Mouse (Mus musculus) cerebellum, adult 9-11 months (tissue): Measurements from ENCODE around the gene Stn1.

Source experiments
- DNase-seq: peaks from one replicate; pipeline ENCODE4 v3.0.0; 2022

The Stn1 gene

GRCm38 (mm10) chr19:47538801-47539200 is 1.5 kb upstream of the Stn1 start:
- no peak for DNase-seq

GRCm38 (mm10) chr19:47537879-47538278 is 572 bp upstream of the Stn1 start:
- DNase-seq = no peak

- DNase-seq = peak; percentile 96
These were observed 597 bp downstream of the Stn1 start for GRCm38 (mm10) chr19:47536521-47537299.

- DNase-seq = no peak
These were observed 3.2 kb downstream of the Stn1 start for GRCm38 (mm10) chr19:47534131-47534530.

- DNase-seq = no peak
These were observed 4.9 kb downstream of the Stn1 start for GRCm38 (mm10) chr19:47532449-47532848.

GRCm38 (mm10) chr19:47531309-47531708 is 6.0 kb downstream of the Stn1 start:
- no peak for DNase-seq

- no peak for DNase-seq
These were observed 10.9 kb downstream of the Stn1 start for GRCm38 (mm10) chr19:47526239-47526986.

- no peak for DNase-seq
These were observed 12.4 kb downstream of the Stn1 start for GRCm38 (mm10) chr19:47524905-47525304.

GRCm38 (mm10) chr19:47521403-47521802 is 15.9 kb downstream of the Stn1 start:
- no peak for DNase-seq

GRCm38 (mm10) chr19:47519163-47519893 is 18.0 kb downstream of the Stn1 start:
- DNase-seq = no peak

GRCm38 (mm10) chr19:47518475-47519162 is 18.7 kb downstream of the Stn1 start:
- no peak for DNase-seq

GRCm38 (mm10) chr19:47517570-47517969 is 19.7 kb downstream of the Stn1 start:
- DNase-seq = no peak

- no peak for DNase-seq
These were observed 20.4 kb downstream of the Stn1 start for GRCm38 (mm10) chr19:47516879-47517278.

- DNase-seq = no peak
These were observed 22.2 kb downstream of the Stn1 start for GRCm38 (mm10) chr19:47515091-47515490.

- DNase-seq = no peak
These were observed 23.7 kb downstream of the Stn1 start for GRCm38 (mm10) chr19:47513618-47513897.

- no peak for DNase-seq
These were observed 24.3 kb downstream of the Stn1 start for GRCm38 (mm10) chr19:47512794-47513617.

GRCm38 (mm10) chr19:47511958-47512357 is 25.3 kb downstream of the Stn1 start:
- DNase-seq = no peak

- DNase-seq = no peak
These were observed 26.0 kb downstream of the Stn1 start for GRCm38 (mm10) chr19:47511294-47511675.

- DNase-seq = no peak
These were observed 26.6 kb downstream of the Stn1 start for GRCm38 (mm10) chr19:47510473-47511293.

GRCm38 (mm10) chr19:47510135-47510472 is 27.2 kb downstream of the Stn1 start:
- no peak for DNase-seq

- no peak for DNase-seq
These were observed 28.5 kb downstream of the Stn1 start for GRCm38 (mm10) chr19:47508771-47509281.
